8 mouse cellular contexts compared by ENCODE assay signal in the genomic region with DNA sequence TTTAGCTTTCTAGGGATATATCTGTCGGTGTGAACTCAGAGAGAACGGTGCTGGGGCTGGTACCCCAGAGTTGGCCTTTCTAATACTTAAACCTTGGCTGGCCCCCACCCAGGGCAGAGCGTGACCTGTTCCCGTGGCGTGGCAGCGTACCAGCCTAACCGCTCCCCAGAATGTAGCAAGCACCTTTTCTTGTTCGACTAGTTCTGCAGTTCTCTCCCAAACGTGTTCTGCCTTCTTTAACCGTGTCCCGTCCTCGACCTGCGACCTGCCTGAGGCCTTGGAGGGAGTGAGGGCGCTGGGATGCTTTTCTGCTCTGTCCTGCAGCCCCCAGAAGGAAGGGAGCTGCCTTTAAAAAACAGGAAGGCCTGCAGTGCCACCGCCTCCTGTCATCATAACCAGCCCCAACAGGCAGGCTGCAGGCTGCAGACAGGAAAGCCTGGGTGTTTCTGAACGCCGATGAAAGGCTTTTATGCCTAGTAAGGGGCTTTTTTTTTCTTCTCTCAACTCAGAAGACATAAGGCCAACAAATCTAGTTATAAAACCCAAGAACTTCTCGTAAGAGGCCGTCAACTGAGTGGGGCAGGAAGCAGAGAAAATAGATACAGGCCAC. TPM values are rescaled to one million over a fixed set of nuclear protein-coding genes. Genes with fewer than 3 reads are reported as not detected.
DNase-seq lines count a peak whose midpoint lies in the region; ATAC-seq lines count a peak whose summit lies in the region.
"Had no signal": no experiment of that assay in that cellular context is flagged by ENCODE, and none has a peak within 500 bp of the region (broad histone marks: within the 10 kb centered on the region; RNA-seq: fewer than 3 reads in every experiment).

No protein-coding gene starts in this region.

- intact Hi-C loops in left cerebral cortex, postnatal 4 days (cut with DNase I) = no loop called here

- WGBS in kidney, embryonic 15.5 days = 50% methylated on average over 19 of the region's 19 CpGs
- WGBS in embryonic facial prominence, embryonic 15.5 days = 47% methylated on average over 19 of the region's 19 CpGs
- WGBS in macrophage (ENCODE audit: missing documents) = 18% methylated on average over 18 of the region's 19 CpGs

- no peaks in the 10 kb centered on the region for H3K9me3 ChIP-seq in kidney, embryonic 15.5 days (replicated peaks)
- no peaks in the 10 kb centered on the region for H3K9me3 ChIP-seq in embryonic facial prominence, embryonic 15.5 days (replicated peaks)

- no peak overlapping the region for H3K9ac ChIP-seq in kidney, embryonic 15.5 days
- no peak overlapping the region for H3K9ac ChIP-seq in embryonic facial prominence, embryonic 15.5 days

- H3K27me3 ChIP-seq in kidney, embryonic 15.5 days = no peaks in the 10 kb centered on the region
- no peaks in the 10 kb centered on the region for H3K27me3 ChIP-seq in embryonic facial prominence, embryonic 15.5 days

- DNase-seq in kidney, postnatal 10 days = no peak
- DNase-seq in adrenal gland, adult 18-20 months (ENCODE audit: low spot score in 2 of 2) = no peak
- DNase-seq in left cerebral cortex, postnatal 4 days = no peak
- DNase-seq: gastrocnemius, postnatal 25 days had no signal

- no peak for ATAC-seq in kidney, embryonic 15.5 days (replicated peaks; ENCODE audit: low FRiP score)
- ATAC-seq in activated CD4-positive, CD25-positive, alpha-beta regulatory T cell, adult 4 months = peak; percentile 78
- ATAC-seq in embryonic facial prominence, embryonic 15.5 days (ENCODE audit: insufficient number of reproducible peaks, low FRiP score, low TSS enrichment, low read depth) = no peak

- H3K27ac ChIP-seq in kidney, embryonic 15.5 days = peak overlapping the region; percentile 54
- peak overlapping the region; percentile 63 for H3K27ac ChIP-seq in embryonic facial prominence, embryonic 15.5 days (replicated peaks)
- peak overlapping the region; percentile 70 for H3K27ac ChIP-seq in macrophage

- H3K4me3 ChIP-seq in kidney, embryonic 15.5 days (replicated peaks) = no peak overlapping the region
- no peak overlapping the region for H3K4me3 ChIP-seq in embryonic facial prominence, embryonic 15.5 days (replicated peaks)
- no peak overlapping the region for H3K4me3 ChIP-seq in macrophage (ENCODE audit: inconsistent target)

- H3K4me1 ChIP-seq in kidney, embryonic 15.5 days = peaks cover 69% of the 10 kb centered on the region
- peaks cover 51% of the 10 kb centered on the region for H3K4me1 ChIP-seq in embryonic facial prominence, embryonic 15.5 days

- H3K36me3 ChIP-seq in kidney, embryonic 15.5 days = peaks cover 13% of the 10 kb centered on the region; the same call in 1 of the 2 replicates
- peaks cover 16% of the 10 kb centered on the region for H3K36me3 ChIP-seq in embryonic facial prominence, embryonic 15.5 days
- H3K36me3 ChIP-seq in macrophage (ENCODE audit: inconsistent target) = peaks cover 38% of the 10 kb centered on the region

- no peak overlapping the region for H3K4me2 ChIP-seq in kidney, embryonic 15.5 days
- H3K4me2 ChIP-seq in embryonic facial prominence, embryonic 15.5 days (replicated peaks) = no peak overlapping the region

- H3K79me2 ChIP-seq in macrophage (ENCODE audit: inconsistent target) = peaks cover 99% of the 10 kb centered on the region

RNA-seq across cellular contexts. Expression of a gene that starts 10.0 kb away (rescaled TPM):
- 78.5 and 79.2 TPM in 2 replicates for polyA plus RNA-seq in kidney, embryonic 15.5 days (2015; fragmentation: Nextera tagmentation; extraction: Ambion mirVana)
- 100 to 1,000 TPM; 251 to 266 TPM for polyA plus RNA-seq in activated CD4-positive, CD25-positive, alpha-beta regulatory T cell, adult 4 months (2017; shearing (Covaris generic))
- polyA plus RNA-seq in embryonic facial prominence, embryonic 15.5 days (2015; fragmentation: Nextera tagmentation; extraction: Ambion mirVana) = 287 and 358 TPM in 2 replicates
- 10 to 100 TPM in 22 of 26 experiments, 1 to 10 TPM in 4; 6.8 to 33.1 (median 21.6) TPM for total RNA-seq in macrophage (2018; cell fraction: chromatin; rRNA removed)
- 100 to 1,000 TPM; 176 to 408 (median 256) TPM for total RNA-seq in macrophage (2018; cell fraction: cytosol; rRNA removed)
- total RNA-seq in macrophage (2018; cell fraction: nucleus; rRNA removed) = 100 to 1,000 TPM in 1 of 26 experiments, 10 to 100 TPM in 25; 26.3 to 110 (median 56.0) TPM
- 289 to 530 TPM (median 368 TPM) in 3 replicates for polyA plus RNA-seq in macrophage (2018)
- 10 to 100 TPM; 40.7 to 49.2 TPM for total RNA-seq in adrenal gland, adult 18-20 months (2021)
- 10 to 100 TPM; 15.3 to 16.8 TPM for total RNA-seq in left cerebral cortex, postnatal 4 days (2021)

RNA-seq across cellular contexts. Expression of a gene that starts 22.6 kb away (rescaled TPM):
- polyA plus RNA-seq in kidney, embryonic 15.5 days (2015; fragmentation: Nextera tagmentation; extraction: Ambion mirVana) = 21.8 and 23.4 TPM in 2 replicates
- polyA plus RNA-seq in activated CD4-positive, CD25-positive, alpha-beta regulatory T cell, adult 4 months (2017; shearing (Covaris generic)) = under 1 TPM; 0.24 to 0.25 TPM
- polyA plus RNA-seq in embryonic facial prominence, embryonic 15.5 days (2015; fragmentation: Nextera tagmentation; extraction: Ambion mirVana) = 14.6 and 15.0 TPM in 2 replicates
- 10 to 100 TPM in 22 of 26 experiments, 1 to 10 TPM in 4; 4.9 to 48.1 (median 27.0) TPM for total RNA-seq in macrophage (2018; cell fraction: chromatin; rRNA removed)
- total RNA-seq in macrophage (2018; cell fraction: cytosol; rRNA removed) = 1 to 10 TPM; 1.6 to 9.9 (median 5.4) TPM
- total RNA-seq in macrophage (2018; cell fraction: nucleus; rRNA removed) = 10 to 100 TPM in 17 of 26 experiments, 1 to 10 TPM in 9; 3.5 to 37.8 (median 15.3) TPM
- 4.4 to 12.1 TPM (median 7.1 TPM) in 3 replicates for polyA plus RNA-seq in macrophage (2018)
- total RNA-seq in adrenal gland, adult 18-20 months (2021) = 1 to 10 TPM; 3.0 to 4.6 TPM
- 1 to 10 TPM in 1 of 2 experiments, under 1 TPM in 1; 0.64 to 1.1 TPM for total RNA-seq in left cerebral cortex, postnatal 4 days (2021)

RNA-seq across cellular contexts. Expression of a gene that starts 26.8 kb away (rescaled TPM):
- 16.5 and 17.4 TPM in 2 replicates for polyA plus RNA-seq in kidney, embryonic 15.5 days (2015; fragmentation: Nextera tagmentation; extraction: Ambion mirVana)
- 10 to 100 TPM in 1 of 2 experiments, 1 to 10 TPM in 1; 4.4 to 15.0 TPM for polyA plus RNA-seq in activated CD4-positive, CD25-positive, alpha-beta regulatory T cell, adult 4 months (2017; shearing (Covaris generic))
- 16.3 and 17.4 TPM in 2 replicates for polyA plus RNA-seq in embryonic facial prominence, embryonic 15.5 days (2015; fragmentation: Nextera tagmentation; extraction: Ambion mirVana)
- total RNA-seq in macrophage (2018; cell fraction: chromatin; rRNA removed) = 10 to 100 TPM in 22 of 26 experiments, 1 to 10 TPM in 4; 9.0 to 63.3 (median 24.2) TPM
- total RNA-seq in macrophage (2018; cell fraction: cytosol; rRNA removed) = 1 to 10 TPM; 1.8 to 7.3 (median 5.1) TPM
- 10 to 100 TPM in 15 of 26 experiments, 1 to 10 TPM in 11; 3.9 to 30.7 (median 12.1) TPM for total RNA-seq in macrophage (2018; cell fraction: nucleus; rRNA removed)
- polyA plus RNA-seq in macrophage (2018) = 5.0 to 7.6 TPM (median 6.4 TPM) in 3 replicates
- 1 to 10 TPM; 7.1 to 8.5 TPM for total RNA-seq in adrenal gland, adult 18-20 months (2021)
- total RNA-seq in left cerebral cortex, postnatal 4 days (2021) = 10 to 100 TPM; 12.7 to 14.6 TPM
